Comparison of ENCODE assay signal across 18 mouse cellular contexts in the genomic region with DNA sequence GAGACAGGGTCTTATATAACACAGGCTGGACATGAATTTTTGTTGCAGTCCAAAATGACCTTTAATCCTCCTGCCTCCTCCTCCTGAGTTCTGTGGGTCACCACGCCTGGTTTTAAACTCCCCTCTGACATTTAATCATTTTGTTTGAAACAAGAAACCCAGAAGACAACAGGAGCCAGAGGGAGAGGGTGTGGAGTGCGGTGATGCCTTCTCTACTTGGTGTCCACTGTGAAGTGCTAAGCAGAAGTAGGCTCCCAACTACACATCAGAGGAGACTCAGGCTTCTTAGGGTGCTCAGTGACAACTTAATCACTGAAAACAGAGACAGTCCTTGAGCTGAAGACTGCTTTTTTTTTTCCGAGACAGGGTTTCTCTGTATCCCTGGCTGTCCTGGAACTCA. TPM values are rescaled to one million over a fixed set of nuclear protein-coding genes. Genes with fewer than 3 reads are reported as not detected.
"Had no signal": no experiment of that assay in that cellular context is flagged by ENCODE, and none has a peak within 500 bp of the region (broad histone marks: within the 10 kb centered on the region; RNA-seq: fewer than 3 reads in every experiment).

No protein-coding gene starts in this region.

- H3K27ac ChIP-seq: neural tube, embryonic 13.5 days; neural tube, embryonic 15.5 days; stomach, embryonic 15.5 days; stomach, postnatal 0 days had no signal

- DNase-seq: retina, postnatal 1 day; right cerebral cortex, adult 18-20 months; right cerebral cortex, postnatal 14 days; right cerebral cortex, postnatal 25 days; right cerebral cortex, postnatal 4 days; spleen, adult 18-20 months; thymus, adult 18-20 months; thymus, adult 2 months; thymus, postnatal 14 days; thymus, postnatal 25 days; thymus, postnatal 36 days; thymus, postnatal 4 days had no signal

- H3K27me3 ChIP-seq: neural tube, embryonic 13.5 days; neural tube, embryonic 15.5 days; stomach, embryonic 15.5 days had no signal

- H3K4me2 ChIP-seq: neural tube, embryonic 13.5 days; neural tube, embryonic 15.5 days; stomach, embryonic 15.5 days had no signal

- H3K4me1 ChIP-seq: neural tube, embryonic 13.5 days; neural tube, embryonic 15.5 days; stomach, embryonic 15.5 days had no signal

- H3K9ac ChIP-seq: neural tube, embryonic 13.5 days; neural tube, embryonic 15.5 days; stomach, embryonic 15.5 days had no signal

- H3K4me3 ChIP-seq: neural tube, embryonic 13.5 days; neural tube, embryonic 15.5 days; stomach, embryonic 15.5 days had no signal

- H3K9me3 ChIP-seq: neural tube, embryonic 13.5 days; neural tube, embryonic 15.5 days; stomach, embryonic 15.5 days had no signal

RNA-seq across cellular contexts. Expression of a gene that starts 34.3 kb away (rescaled TPM):
- polyA plus RNA-seq: small intestine, adult 2 months; spleen, adult 2 months had no signal
